Mouse (Mus musculus): ENCODE results near the gene Hist1h2ah.
A peak's percentile ranks its signal among the peaks of the same experiment; 100 is the strongest.

Hist1h2ah gene

GRCm38 (mm10) chr13:22039364-22039763, 4.0 kb upstream of the Hist1h2ah start:
- DNase-seq (ENCODE audit: low spot score in 2 of 2), result no peak

GRCm38 (mm10) chr13:22037415-22037814, 2.0 kb upstream of the Hist1h2ah start:
- no peak for DNase-seq (ENCODE audit: low spot score in 2 of 2)

GRCm38 (mm10) chr13:22036986-22037385, 1.6 kb upstream of the Hist1h2ah start:
- DNase-seq (ENCODE audit: low spot score in 2 of 2), result no peak

- no peak for DNase-seq (ENCODE audit: low spot score in 2 of 2)
These were observed 985 bp upstream of the Hist1h2ah start for GRCm38 (mm10) chr13:22036149-22036956.

GRCm38 (mm10) chr13:22034443-22035266, 713 bp downstream of the Hist1h2ah start:
- DNase-seq (ENCODE audit: low spot score in 2 of 2), result no peak

GRCm38 (mm10) chr13:22033741-22034442, 1.5 kb downstream of the Hist1h2ah start:
- no peak for DNase-seq (ENCODE audit: low spot score in 2 of 2)

- no peak for DNase-seq (ENCODE audit: low spot score in 2 of 2)
These were observed 4.9 kb downstream of the Hist1h2ah start for GRCm38 (mm10) chr13:22030493-22030892.

- peak in 1 of 2 experiments; percentile 47 for DNase-seq (ENCODE audit: low spot score in 2 of 2)
These were observed 5.4 kb downstream of the Hist1h2ah start for GRCm38 (mm10) chr13:22029928-22030327.

- peak; percentile 92 to 94 for DNase-seq (ENCODE audit: low spot score in 2 of 2)
These were observed 6.5 kb downstream of the Hist1h2ah start for GRCm38 (mm10) chr13:22028673-22029460.

GRCm38 (mm10) chr13:22026058-22027031, 9.0 kb downstream of the Hist1h2ah start:
- DNase-seq (ENCODE audit: low spot score in 2 of 2), result peak; percentile 85 to 90

- peak; percentile 70 to 81 for DNase-seq (ENCODE audit: low spot score in 2 of 2)
These were observed 13.1 kb downstream of the Hist1h2ah start for GRCm38 (mm10) chr13:22022241-22022640.

- no peak for DNase-seq (ENCODE audit: low spot score in 2 of 2)
These were observed 13.8 kb downstream of the Hist1h2ah start for GRCm38 (mm10) chr13:22021581-22021980.

GRCm38 (mm10) chr13:22020901-22021339, 14.4 kb downstream of the Hist1h2ah start:
- DNase-seq (ENCODE audit: low spot score in 2 of 2), result peak in 1 of 2 experiments; percentile 64

GRCm38 (mm10) chr13:22019934-22020835, 15.2 kb downstream of the Hist1h2ah start:
- DNase-seq (ENCODE audit: low spot score in 2 of 2), result no peak

- peak; percentile 69 to 77 for DNase-seq (ENCODE audit: low spot score in 2 of 2)
These were observed 19.6 kb downstream of the Hist1h2ah start for GRCm38 (mm10) chr13:22015479-22016450.

GRCm38 (mm10) chr13:22014411-22014845, 20.9 kb downstream of the Hist1h2ah start:
- DNase-seq (ENCODE audit: low spot score in 2 of 2), result no peak

- no peak for DNase-seq (ENCODE audit: low spot score in 2 of 2)
These were observed 21.7 kb downstream of the Hist1h2ah start for GRCm38 (mm10) chr13:22013716-22014115.

GRCm38 (mm10) chr13:22009642-22010041, 25.7 kb downstream of the Hist1h2ah start, which contains the start of gene Prss16:
Gene Prss16, minus strand, starts transcription at chr13:22009742.
- no peak for DNase-seq (ENCODE audit: low spot score in 2 of 2)

Data from right cerebral cortex, postnatal 10 days (tissue).